Mouse (Mus musculus): ENCODE results near the gene Tgfa.

GRCm38 (mm10) chr6:86212871-86213640 lies 18.0 kb downstream of the Tgfa start:
- no peak for TF ChIP-seq CTCF (IDR thresholded peaks at IDR 0.05; ENCODE audit: low read depth)
- no peak for TF ChIP-seq EP300 (IDR thresholded peaks at IDR 0.05; ENCODE audit: low read depth)
